Mouse (Mus musculus) limb, embryonic 15.5 days (tissue): ENCODE measurements around the gene Klhdc3. TPM values are rescaled to one million over a fixed set of nuclear protein-coding genes. Genes with fewer than 3 reads are reported as not detected.

ENCODE experiments used
- ATAC-seq: fragments of 200-750 bp; cut with Nextera tagmentation; 2 replicates; pipeline ENCODE4 v1.8.0; 2017; ENCODE audit warnings: low read depth, moderate TSS enrichment; ENCODE audit not compliant: insufficient number of reproducible peaks, low FRiP score, low TSS enrichment
- H3K27ac ChIP-seq: fragments of 300-500 bp; sonication (generic); 2 replicates; pipeline ENCODE4 v1.5.1; 2015; ENCODE audit warnings: moderate library complexity, mild to moderate bottlenecking, inconsistent platforms
- H3K27me3 ChIP-seq: fragments of 300-500 bp; sonication (generic); 2 replicates; pipeline ENCODE4 v1.6.1; 2015; ENCODE audit warnings: inconsistent platforms
- H3K36me3 ChIP-seq: fragments of 300-500 bp; sonication (generic); 2 replicates; pipeline ENCODE4 v1.6.1; 2015; ENCODE audit warnings: inconsistent platforms
- H3K4me1 ChIP-seq: fragments of 300-500 bp; sonication (generic); 2 replicates; pipeline ENCODE4 v1.6.1; 2015; ENCODE audit warnings: inconsistent platforms
- H3K4me2 ChIP-seq: fragments of 300-500 bp; sonication (generic); 2 replicates; pipeline ENCODE4 v1.6.1; 2015; ENCODE audit warnings: mild to moderate bottlenecking, inconsistent platforms
- H3K4me3 ChIP-seq: fragments of 300-500 bp; sonication (generic); 2 replicates; pipeline ENCODE4 v1.5.1; 2015; ENCODE audit warnings: mild to moderate bottlenecking, inconsistent platforms
- H3K9ac ChIP-seq: fragments of 300-500 bp; sonication (generic); 2 replicates; pipeline ENCODE4 v1.6.1; 2015; ENCODE audit warnings: inconsistent platforms
- H3K9me3 ChIP-seq: fragments of 300-500 bp; sonication (generic); 2 replicates; pipeline ENCODE4 v1.6.1; 2016; ENCODE audit warnings: inconsistent platforms
- WGBS: fragments of 180-500 bp; shearing (Covaris S2); methylation state at CpG from one replicate; pipeline ENCODE4 v1.1.7; 2015; 5-methylcytosine and 5-hydroxymethylcytosine counted together
- polyA plus RNA-seq: library from polyadenylated mRNA; unstranded; fragments of >200 nt; fragmentation: Nextera tagmentation; extraction: Ambion mirVana; gene quantifications from 2 replicates; pipeline ENCODE4 v1.2.1, GENCODE M21; 2015

The Klhdc3 gene
- polyA plus RNA-seq, 1 experiment from 2014 or later = 132 TPM

- Histone ChIP-seq H3K4me2 (peak overlapping the region; percentile 90), H3K9ac (peak overlapping the region; percentile 90), H3K9me3 (no peaks in the 10 kb centered on the region), H3K27ac (0 out of 2 replicates have a peak overlapping the region, but pooled peaks have one; percentile 74), H3K4me1 (peaks cover 14% of the 10 kb centered on the region), H3K36me3 (peaks cover 34% of the 10 kb centered on the region), H3K4me3 (peak overlapping the region; percentile 99), H3K27me3 (no peaks in the 10 kb centered on the region)
- ATAC-seq = no peak
- 65% methylated on average over 7 of the region's 7 CpGs for WGBS
Observed at GRCm38 (mm10) chr17:46712442-46712841, 31.7 kb upstream of the Klhdc3 start.

GRCm38 (mm10) chr17:46711612-46712271 is 31.0 kb upstream of the Klhdc3 start:
- Histone ChIP-seq H3K27me3 (no peaks in the 10 kb centered on the region), H3K4me1 (peaks cover 14% of the 10 kb centered on the region), H3K9ac (peak overlapping the region; percentile 90), H3K9me3 (no peaks in the 10 kb centered on the region), H3K4me2 (peak overlapping the region; percentile 90), H3K27ac (peak overlapping the region; percentile 74), H3K4me3 (peak overlapping the region; percentile 99), H3K36me3 (peaks cover 29% of the 10 kb centered on the region)
- ATAC-seq = peak; percentile 33; the same call in 1 of the 2 replicates
- WGBS = under 1% methylated on average over 68 of the region's 76 CpGs

GRCm38 (mm10) chr17:46710959-46711597 is 30.4 kb upstream of the Klhdc3 start, which contains the start of gene Pex6:
Gene Pex6 (plus strand): TSS chr17:46711463.
- H3K27ac ChIP-seq = peak within 1 kb of the TSS; percentile 74
- H3K9ac ChIP-seq = peak within 1 kb of the TSS; percentile 90
- H3K9me3 ChIP-seq = no peaks in the 10 kb centered on the region
- no peaks in the 10 kb centered on the region for H3K27me3 ChIP-seq
- 8% methylated on average over 36 of the region's 36 CpGs for WGBS
- peak within 1 kb of the TSS; percentile 90 for H3K4me2 ChIP-seq
- H3K36me3 ChIP-seq = peaks cover 23% of the 10 kb centered on the region
- ATAC-seq = peak; percentile 86
- H3K4me3 ChIP-seq = peak within 1 kb of the TSS; percentile 99
- peaks cover 14% of the 10 kb centered on the region for H3K4me1 ChIP-seq

GRCm38 (mm10) chr17:46706375-46707089 is 25.8 kb upstream of the Klhdc3 start:
- H3K9me3 ChIP-seq = no peaks in the 10 kb centered on the region
- H3K4me1 ChIP-seq = peaks cover 31% of the 10 kb centered on the region
- 88% methylated on average over 14 of the region's 14 CpGs for WGBS
- no peak overlapping the region for H3K4me3 ChIP-seq
- no peaks in the 10 kb centered on the region; the same call in 1 of the 2 replicates for H3K36me3 ChIP-seq
- H3K9ac ChIP-seq = no peak overlapping the region
- ATAC-seq = no peak
- no peak overlapping the region for H3K4me2 ChIP-seq
- no peak overlapping the region for H3K27ac ChIP-seq
- H3K27me3 ChIP-seq = no peaks in the 10 kb centered on the region

GRCm38 (mm10) chr17:46704887-46705835 is 24.4 kb upstream of the Klhdc3 start, which contains the start of gene Ppp2r5d:
Gene Ppp2r5d (minus strand): TSS chr17:46705111.
- Histone ChIP-seq H3K4me2 (peak within 1 kb of the TSS; percentile 69), H3K9ac (peak within 1 kb of the TSS; percentile 86), H3K9me3 (no peaks in the 10 kb centered on the region), H3K27ac (peak within 1 kb of the TSS; percentile 93), H3K4me3 (peak within 1 kb of the TSS; percentile 97), H3K36me3 (peaks cover 5% of the 10 kb centered on the region), H3K27me3 (no peaks in the 10 kb centered on the region), H3K4me1 (peaks cover 38% of the 10 kb centered on the region)
- WGBS = under 1% methylated on average over 48 of the region's 48 CpGs
- peak; percentile 92 for ATAC-seq

GRCm38 (mm10) chr17:46703971-46704886 is 23.5 kb upstream of the Klhdc3 start:
- Histone ChIP-seq H3K27me3 (no peaks in the 10 kb centered on the region), H3K36me3 (peaks cover 14% of the 10 kb centered on the region), H3K9ac (peak overlapping the region; percentile 86), H3K27ac (peak overlapping the region; percentile 93), H3K9me3 (no peaks in the 10 kb centered on the region), H3K4me2 (peak overlapping the region; percentile 69), H3K4me1 (peaks cover 38% of the 10 kb centered on the region), H3K4me3 (peak overlapping the region; percentile 97)
- ATAC-seq = peak; percentile 59; the same call in 1 of the 2 replicates
- WGBS = 4% methylated on average over 37 of the region's 41 CpGs

- Histone ChIP-seq H3K9ac (0 out of 2 replicates have a peak overlapping the region, but pooled peaks have one; percentile 20), H3K9me3 (no peaks in the 10 kb centered on the region), H3K4me1 (peaks cover 38% of the 10 kb centered on the region), H3K27me3 (no peaks in the 10 kb centered on the region), H3K4me3 (no peak overlapping the region), H3K4me2 (no peak overlapping the region), H3K27ac (no peak overlapping the region), H3K36me3 (peaks cover 22% of the 10 kb centered on the region)
- no peak for ATAC-seq
- WGBS = 87% methylated on average over 5 of the region's 5 CpGs
Observed at GRCm38 (mm10) chr17:46702506-46702905, 21.8 kb upstream of the Klhdc3 start.

GRCm38 (mm10) chr17:46702100-46702499 is 21.4 kb upstream of the Klhdc3 start:
- no peak for ATAC-seq

GRCm38 (mm10) chr17:46701489-46701888 is 20.8 kb upstream of the Klhdc3 start:
- Histone ChIP-seq H3K36me3 (peaks cover 23% of the 10 kb centered on the region), H3K27ac (peak overlapping the region; percentile 22; the same call in 1 of the 2 replicates), H3K4me2 (0 out of 2 replicates have a peak overlapping the region, but pooled peaks have one; percentile 3), H3K4me1 (peaks cover 38% of the 10 kb centered on the region), H3K9me3 (no peaks in the 10 kb centered on the region), H3K4me3 (no peak overlapping the region), H3K9ac (no peak overlapping the region), H3K27me3 (no peaks in the 10 kb centered on the region)
- ATAC-seq = no peak
- 83% methylated on average over 12 of the region's 12 CpGs for WGBS

More at GRCm38 (mm10) chr17:46702100-46702499, 21.4 kb upstream of the Klhdc3 start:
- WGBS = 80% methylated on average over 12 of the region's 12 CpGs
- no peak overlapping the region for H3K9ac ChIP-seq
- H3K9me3 ChIP-seq = no peaks in the 10 kb centered on the region
- no peaks in the 10 kb centered on the region for H3K27me3 ChIP-seq
- H3K27ac ChIP-seq = no peak overlapping the region
- peaks cover 22% of the 10 kb centered on the region for H3K36me3 ChIP-seq
- H3K4me3 ChIP-seq = no peak overlapping the region
- H3K4me1 ChIP-seq = peaks cover 38% of the 10 kb centered on the region
- H3K4me2 ChIP-seq = no peak overlapping the region

GRCm38 (mm10) chr17:46699912-46700311 is 19.2 kb upstream of the Klhdc3 start:
- no peak overlapping the region for H3K4me3 ChIP-seq
- no peaks in the 10 kb centered on the region for H3K9me3 ChIP-seq
- H3K9ac ChIP-seq = no peak overlapping the region
- no peak overlapping the region for H3K27ac ChIP-seq
- 84% methylated on average over 3 of the region's 3 CpGs for WGBS
- no peak overlapping the region for H3K4me2 ChIP-seq
- H3K27me3 ChIP-seq = no peaks in the 10 kb centered on the region
- no peak for ATAC-seq
- peaks cover 32% of the 10 kb centered on the region for H3K4me1 ChIP-seq
- peaks cover 29% of the 10 kb centered on the region for H3K36me3 ChIP-seq
